Mouse (Mus musculus): ENCODE data around the gene Lmcd1.

Lmcd1 gene

DNA sequence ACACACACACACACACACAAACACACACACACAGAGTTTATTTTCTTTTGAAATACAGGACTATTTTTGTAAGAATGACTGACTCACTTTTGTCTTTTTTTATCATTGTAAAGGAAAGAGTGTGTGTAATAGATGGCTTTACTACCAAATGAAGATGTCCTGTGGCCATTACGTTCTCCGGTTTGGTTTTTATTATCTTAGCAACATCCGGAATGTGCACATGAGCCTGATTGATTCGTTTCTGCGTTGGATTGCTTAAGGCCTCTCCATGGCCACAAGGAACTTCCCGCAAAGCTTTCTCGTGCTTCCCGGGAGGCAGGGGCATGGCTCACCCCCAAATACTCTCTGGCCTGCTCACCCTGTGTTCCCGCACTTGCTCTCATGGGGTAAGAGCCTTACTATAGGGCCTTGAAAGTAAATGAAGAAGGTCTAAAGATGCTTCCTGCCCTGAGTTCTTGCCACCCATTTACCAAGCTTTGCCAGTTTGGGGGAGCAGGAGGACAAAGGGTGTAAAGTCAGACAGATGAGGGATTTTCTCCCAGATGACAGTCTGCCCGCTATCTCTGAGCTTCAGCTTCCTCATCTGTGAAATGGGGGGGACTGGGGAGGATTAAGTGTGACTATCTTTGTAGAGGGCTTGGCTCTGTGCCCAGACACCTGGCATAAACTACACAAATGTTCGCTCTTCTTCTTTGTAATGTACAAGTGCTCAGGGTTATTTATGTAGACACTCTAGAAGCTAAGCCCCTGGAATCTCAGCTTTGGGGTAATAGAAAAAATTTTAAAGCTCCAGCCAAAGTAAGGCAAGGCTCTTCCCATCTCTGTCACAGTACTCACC lies 18.0 kb upstream of the Lmcd1 start:
- TF ChIP-seq CTCF (conservative IDR thresholded peaks at IDR 0.05; ENCODE audit: low read length) (no peak), POU5F1 (IDR thresholded peaks at IDR 0.05; ENCODE audit: borderline replicate concordance, low read length) (no peak), NANOG (IDR thresholded peaks at IDR 0.05; ENCODE audit: borderline replicate concordance, low read length) (no peak)

GRCm38 (mm10) chr6:112256599-112256998 lies 17.0 kb upstream of the Lmcd1 start:
- TF ChIP-seq NANOG (IDR thresholded peaks at IDR 0.05; ENCODE audit: borderline replicate concordance, low read length) (no peak), POU5F1 (IDR thresholded peaks at IDR 0.05; ENCODE audit: borderline replicate concordance, low read length) (no peak), CTCF (conservative IDR thresholded peaks at IDR 0.05; ENCODE audit: low read length) (no peak)
- Histone ChIP-seq H3K36me3 (ENCODE audit: insufficient read depth, low read length) (no peaks in the 10 kb centered on the region), H3K4me1 (replicated peaks; ENCODE audit: low read depth, low read length) (no peaks in the 10 kb centered on the region), H3K4me3 (replicated peaks; ENCODE audit: low read length) (no peak overlapping the region), H3K27me3 (ENCODE audit: insufficient read depth, low read length) (no peaks in the 10 kb centered on the region), H3K9me3 (ENCODE audit: low read length) (no peaks in the 10 kb centered on the region)

More for the DNA sequence above, 18.0 kb upstream of the Lmcd1 start:
- no peaks in the 10 kb centered on the region for H3K4me1 ChIP-seq (replicated peaks; ENCODE audit: low read depth, low read length)
- no peaks in the 10 kb centered on the region for H3K27me3 ChIP-seq (ENCODE audit: insufficient read depth, low read length)
- H3K9me3 ChIP-seq (ENCODE audit: low read length), result no peaks in the 10 kb centered on the region
- no peaks in the 10 kb centered on the region for H3K36me3 ChIP-seq (ENCODE audit: insufficient read depth, low read length)
- H3K4me3 ChIP-seq (replicated peaks; ENCODE audit: low read length), result no peak overlapping the region

DNA sequence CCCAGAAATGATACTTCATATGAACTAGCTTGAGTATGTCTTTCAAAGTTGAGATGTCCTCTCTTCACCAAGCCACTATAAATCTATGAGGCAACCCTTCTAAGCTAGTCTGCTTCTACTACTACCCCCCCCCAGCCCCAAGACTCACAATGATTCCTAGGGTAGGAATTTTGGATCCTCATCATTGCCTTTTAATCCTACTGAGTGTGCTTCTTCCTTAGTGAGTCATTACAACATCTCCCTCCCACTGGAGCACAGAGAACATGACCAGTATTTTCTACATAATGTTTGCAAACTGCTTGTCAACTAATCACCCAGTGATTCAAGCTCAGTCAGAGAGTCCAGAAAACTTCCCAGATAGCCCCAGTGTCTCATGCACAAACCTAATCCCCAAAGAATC lies 12.5 kb upstream of the Lmcd1 start:
- Histone ChIP-seq H3K4me1 (replicated peaks; ENCODE audit: low read depth, low read length) (no peaks in the 10 kb centered on the region), H3K36me3 (ENCODE audit: insufficient read depth, low read length) (no peaks in the 10 kb centered on the region), H3K27me3 (ENCODE audit: insufficient read depth, low read length) (no peaks in the 10 kb centered on the region), H3K9me3 (ENCODE audit: low read length) (no peaks in the 10 kb centered on the region), H3K4me3 (replicated peaks; ENCODE audit: low read length) (no peak overlapping the region)
- TF ChIP-seq POU5F1 (IDR thresholded peaks at IDR 0.05; ENCODE audit: borderline replicate concordance, low read length), result no peak

- no peaks in the 10 kb centered on the region for H3K36me3 ChIP-seq (ENCODE audit: insufficient read depth, low read length)
- no peak overlapping the region for H3K4me3 ChIP-seq (replicated peaks; ENCODE audit: low read length)
- no peaks in the 10 kb centered on the region for H3K9me3 ChIP-seq (ENCODE audit: low read length)
- no peaks in the 10 kb centered on the region for H3K27me3 ChIP-seq (ENCODE audit: insufficient read depth, low read length)
- no peak for TF ChIP-seq NANOG (IDR thresholded peaks at IDR 0.05; ENCODE audit: borderline replicate concordance, low read length)
- TF ChIP-seq CTCF (conservative IDR thresholded peaks at IDR 0.05; ENCODE audit: low read length), result no peak
- TF ChIP-seq POU5F1 (IDR thresholded peaks at IDR 0.05; ENCODE audit: borderline replicate concordance, low read length), result no peak
- H3K4me1 ChIP-seq (replicated peaks; ENCODE audit: low read depth, low read length), result no peaks in the 10 kb centered on the region
Measured at GRCm38 (mm10) chr6:112264321-112264720, 9.2 kb upstream of the Lmcd1 start.

DNA sequence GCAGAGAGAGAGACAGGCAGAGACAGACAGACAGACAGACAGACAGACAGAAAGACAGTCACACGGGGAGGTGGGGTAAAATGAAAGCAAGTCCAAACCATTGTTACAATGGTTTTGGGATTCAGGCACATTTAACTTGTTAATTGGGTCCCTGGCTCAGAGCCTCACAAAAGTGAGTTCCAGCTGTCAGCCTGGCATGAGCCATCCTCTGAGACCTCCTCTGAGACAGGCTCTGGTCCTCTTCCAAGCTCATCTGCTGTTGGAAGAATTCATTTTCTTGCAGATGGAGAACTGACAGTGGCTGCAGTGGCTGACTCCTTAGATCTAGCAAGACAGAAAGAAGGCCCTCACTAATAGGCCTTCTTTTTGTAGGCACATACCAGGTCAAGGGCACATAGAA lies 6.9 kb upstream of the Lmcd1 start:
- Histone ChIP-seq H3K36me3 (ENCODE audit: insufficient read depth, low read length) (no peaks in the 10 kb centered on the region), H3K4me3 (replicated peaks; ENCODE audit: low read length) (no peak overlapping the region), H3K9me3 (ENCODE audit: low read length) (no peaks in the 10 kb centered on the region), H3K4me1 (replicated peaks; ENCODE audit: low read depth, low read length) (no peaks in the 10 kb centered on the region), H3K27me3 (ENCODE audit: insufficient read depth, low read length) (no peaks in the 10 kb centered on the region)
- no peak for TF ChIP-seq POU5F1 (IDR thresholded peaks at IDR 0.05; ENCODE audit: borderline replicate concordance, low read length)
- no peak for TF ChIP-seq NANOG (IDR thresholded peaks at IDR 0.05; ENCODE audit: borderline replicate concordance, low read length)
- no peak for TF ChIP-seq CTCF (conservative IDR thresholded peaks at IDR 0.05; ENCODE audit: low read length)

- no peaks in the 10 kb centered on the region for H3K4me1 ChIP-seq (replicated peaks; ENCODE audit: low read depth, low read length)
- no peak overlapping the region for H3K4me3 ChIP-seq (replicated peaks; ENCODE audit: low read length)
- no peaks in the 10 kb centered on the region for H3K9me3 ChIP-seq (ENCODE audit: low read length)
- H3K36me3 ChIP-seq (ENCODE audit: insufficient read depth, low read length), result no peaks in the 10 kb centered on the region
- H3K27me3 ChIP-seq (ENCODE audit: insufficient read depth, low read length), result peaks cover 11% of the 10 kb centered on the region
- TF ChIP-seq CTCF (conservative IDR thresholded peaks at IDR 0.05; ENCODE audit: low read length) (no peak), NANOG (IDR thresholded peaks at IDR 0.05; ENCODE audit: borderline replicate concordance, low read length) (no peak), POU5F1 (IDR thresholded peaks at IDR 0.05; ENCODE audit: borderline replicate concordance, low read length) (no peak)
Measured at GRCm38 (mm10) chr6:112267661-112268357, 5.7 kb upstream of the Lmcd1 start.

DNA sequence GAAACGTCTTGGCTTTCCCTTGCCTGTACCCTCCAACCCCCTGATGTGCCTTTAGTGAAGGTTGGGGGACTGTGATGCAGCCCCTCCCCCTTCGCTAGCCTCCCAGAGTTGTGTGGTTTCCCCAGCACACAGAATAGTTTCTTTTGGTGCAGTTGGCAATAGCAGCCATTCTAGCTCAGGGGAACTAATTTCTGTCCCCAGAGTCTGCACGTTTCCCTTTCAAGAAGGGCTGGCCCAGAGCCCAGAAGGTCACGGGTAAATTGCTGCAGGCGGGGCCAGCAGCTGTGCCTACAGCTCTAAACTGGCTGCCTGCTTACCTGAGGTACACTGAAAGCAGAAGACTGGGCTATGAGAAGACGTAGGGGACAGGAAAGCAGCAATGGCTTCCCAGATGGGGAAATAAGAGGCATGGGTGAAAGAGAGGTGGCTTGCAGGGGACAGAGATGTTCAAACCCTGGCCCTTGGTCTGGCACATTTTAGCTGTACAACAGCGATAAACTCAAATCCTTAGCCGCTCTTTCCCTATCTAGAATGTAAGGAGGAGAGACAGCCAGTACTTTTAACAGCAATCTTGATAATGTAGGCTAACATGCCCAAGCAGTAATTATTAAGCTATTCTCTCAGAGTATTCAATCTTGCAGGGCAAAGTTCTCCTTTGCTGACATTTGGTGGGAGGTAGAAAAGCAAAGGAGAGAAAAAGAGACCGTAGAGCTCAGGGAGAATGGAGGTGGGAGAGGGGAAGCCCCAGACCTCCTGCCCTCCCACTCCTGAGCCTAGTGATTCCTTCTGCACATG lies 900 bp downstream of the Lmcd1 start:
- H3K4me3 ChIP-seq (replicated peaks; ENCODE audit: low read length), result no peak overlapping the region
- H3K27me3 ChIP-seq (ENCODE audit: insufficient read depth, low read length), result peaks cover 33% of the 10 kb centered on the region
- peaks cover 14% of the 10 kb centered on the region for H3K4me1 ChIP-seq (replicated peaks; ENCODE audit: low read depth, low read length)
- no peaks in the 10 kb centered on the region for H3K36me3 ChIP-seq (ENCODE audit: insufficient read depth, low read length)
- no peak for TF ChIP-seq CTCF (conservative IDR thresholded peaks at IDR 0.05; ENCODE audit: low read length)
- TF ChIP-seq POU5F1 (IDR thresholded peaks at IDR 0.05; ENCODE audit: borderline replicate concordance, low read length), result no peak
- TF ChIP-seq NANOG (IDR thresholded peaks at IDR 0.05; ENCODE audit: borderline replicate concordance, low read length), result no peak
- no peaks in the 10 kb centered on the region for H3K9me3 ChIP-seq (ENCODE audit: low read length)

DNA sequence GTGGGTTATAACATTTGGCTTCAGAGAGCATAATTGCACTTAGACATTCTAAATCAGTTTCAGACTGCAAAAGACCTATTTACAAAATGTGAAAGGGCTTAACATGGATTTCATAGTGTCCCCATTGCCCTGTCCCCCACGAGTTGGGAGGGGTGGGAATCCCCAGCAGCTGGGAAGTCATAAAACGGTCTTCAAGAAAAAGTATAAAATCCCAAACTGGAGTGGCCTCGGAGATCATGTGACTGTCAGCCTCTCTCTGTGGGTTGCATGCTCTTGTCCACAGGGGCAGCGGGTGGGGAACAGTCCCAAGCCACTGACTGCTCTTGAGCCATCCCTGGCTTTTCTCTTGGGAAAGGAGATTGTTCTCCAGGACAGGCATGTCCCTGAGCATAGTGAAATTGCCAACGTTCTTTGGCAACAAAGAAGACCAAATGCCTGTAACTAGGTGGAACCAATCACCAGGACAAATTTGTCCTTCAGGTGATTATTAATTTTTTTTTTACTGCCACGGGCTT lies 2.2 kb downstream of the Lmcd1 start:
- H3K27me3 ChIP-seq (ENCODE audit: insufficient read depth, low read length), result peaks cover 33% of the 10 kb centered on the region
- H3K9me3 ChIP-seq (ENCODE audit: low read length), result no peaks in the 10 kb centered on the region
- peaks cover 14% of the 10 kb centered on the region for H3K4me1 ChIP-seq (replicated peaks; ENCODE audit: low read depth, low read length)
- TF ChIP-seq NANOG (IDR thresholded peaks at IDR 0.05; ENCODE audit: borderline replicate concordance, low read length), result no peak
- TF ChIP-seq CTCF (conservative IDR thresholded peaks at IDR 0.05; ENCODE audit: low read length), result no peak
- TF ChIP-seq POU5F1 (IDR thresholded peaks at IDR 0.05; ENCODE audit: borderline replicate concordance, low read length), result no peak
- H3K4me3 ChIP-seq (replicated peaks; ENCODE audit: low read length), result no peak overlapping the region
- no peaks in the 10 kb centered on the region for H3K36me3 ChIP-seq (ENCODE audit: insufficient read depth, low read length)

Data from E14TG2a.4 (cell line).